Mouse (Mus musculus): ENCODE data around the gene Mrpl42.
"Not testable (repeated sequence)": the region's sequence is repeated elsewhere in the genome, so short reads cannot be mapped to it uniquely, and the experiment has no call there.

The Mrpl42 gene

GRCm38 (mm10) chr10:95501463-95502081 is at the start of gene Mrpl42:
TSS of gene Mrpl42 (minus strand) at chr10:95501940.
- peak; percentile 83 for DNase-seq

- DNase-seq, result no peak
These were observed 48.8 kb upstream of the Mrpl42 start for GRCm38 (mm10) chr10:95550506-95550905.

- DNase-seq, result not testable (repeated sequence)
These were observed 47.3 kb upstream of the Mrpl42 start for GRCm38 (mm10) chr10:95549080-95549479.

GRCm38 (mm10) chr10:95548154-95548826 is 46.5 kb upstream of the Mrpl42 start:
- no peak for DNase-seq

GRCm38 (mm10) chr10:95546178-95546577 is 44.4 kb upstream of the Mrpl42 start:
- DNase-seq, result no peak

- DNase-seq, result no peak
These were observed 43.3 kb upstream of the Mrpl42 start for GRCm38 (mm10) chr10:95545051-95545450.

GRCm38 (mm10) chr10:95544651-95545050 is 42.9 kb upstream of the Mrpl42 start:
- DNase-seq, result no peak

- DNase-seq, result no peak
These were observed 42.3 kb upstream of the Mrpl42 start for GRCm38 (mm10) chr10:95544004-95544403.

- DNase-seq, result no peak
These were observed 41.6 kb upstream of the Mrpl42 start for GRCm38 (mm10) chr10:95543377-95543776.

- DNase-seq, result no peak
These were observed 41.2 kb upstream of the Mrpl42 start for GRCm38 (mm10) chr10:95542916-95543315.

GRCm38 (mm10) chr10:95539841-95540240 is 38.1 kb upstream of the Mrpl42 start:
- no peak for DNase-seq

GRCm38 (mm10) chr10:95539260-95539659 is 37.5 kb upstream of the Mrpl42 start:
- no peak for DNase-seq

- DNase-seq, result no peak
These were observed 34.4 kb upstream of the Mrpl42 start for GRCm38 (mm10) chr10:95536222-95536541.

- no peak for DNase-seq
These were observed 33.9 kb upstream of the Mrpl42 start for GRCm38 (mm10) chr10:95535399-95536221.

- DNase-seq, result no peak
These were observed 31.6 kb upstream of the Mrpl42 start for GRCm38 (mm10) chr10:95533382-95533781.

GRCm38 (mm10) chr10:95532916-95533315 is 31.2 kb upstream of the Mrpl42 start:
- no peak for DNase-seq

- DNase-seq, result no peak
These were observed 28.9 kb upstream of the Mrpl42 start for GRCm38 (mm10) chr10:95530551-95531121.

- no peak for DNase-seq
These were observed 24.9 kb upstream of the Mrpl42 start for GRCm38 (mm10) chr10:95526495-95527122.

GRCm38 (mm10) chr10:95525871-95526270 is 24.1 kb upstream of the Mrpl42 start:
- no peak for DNase-seq

- DNase-seq, result no peak
These were observed 23.4 kb upstream of the Mrpl42 start for GRCm38 (mm10) chr10:95525037-95525675.

GRCm38 (mm10) chr10:95517656-95518055 is 15.9 kb upstream of the Mrpl42 start:
- no peak for DNase-seq

GRCm38 (mm10) chr10:95515293-95515931 is 13.7 kb upstream of the Mrpl42 start:
- DNase-seq, result no peak

Measured in thymus, postnatal 14 days (tissue).